Mouse (Mus musculus) skeletal muscle tissue, postnatal 0 days (tissue): Measurements from ENCODE around the gene Gpam. TPM values are rescaled to one million over a fixed set of nuclear protein-coding genes. Genes with fewer than 3 reads are reported as not detected.

Source experiments
- polyA plus RNA-seq: library from polyadenylated mRNA; unstranded; fragments of >200 nt; fragmentation: Nextera tagmentation; extraction: Ambion mirVana; gene quantifications from 2 replicates; pipeline ENCODE4 v1.2.1, GENCODE M21; 2015

Gene Gpam
- polyA plus RNA-seq, result 19.1 and 22.5 TPM in 2 replicates

DNA sequence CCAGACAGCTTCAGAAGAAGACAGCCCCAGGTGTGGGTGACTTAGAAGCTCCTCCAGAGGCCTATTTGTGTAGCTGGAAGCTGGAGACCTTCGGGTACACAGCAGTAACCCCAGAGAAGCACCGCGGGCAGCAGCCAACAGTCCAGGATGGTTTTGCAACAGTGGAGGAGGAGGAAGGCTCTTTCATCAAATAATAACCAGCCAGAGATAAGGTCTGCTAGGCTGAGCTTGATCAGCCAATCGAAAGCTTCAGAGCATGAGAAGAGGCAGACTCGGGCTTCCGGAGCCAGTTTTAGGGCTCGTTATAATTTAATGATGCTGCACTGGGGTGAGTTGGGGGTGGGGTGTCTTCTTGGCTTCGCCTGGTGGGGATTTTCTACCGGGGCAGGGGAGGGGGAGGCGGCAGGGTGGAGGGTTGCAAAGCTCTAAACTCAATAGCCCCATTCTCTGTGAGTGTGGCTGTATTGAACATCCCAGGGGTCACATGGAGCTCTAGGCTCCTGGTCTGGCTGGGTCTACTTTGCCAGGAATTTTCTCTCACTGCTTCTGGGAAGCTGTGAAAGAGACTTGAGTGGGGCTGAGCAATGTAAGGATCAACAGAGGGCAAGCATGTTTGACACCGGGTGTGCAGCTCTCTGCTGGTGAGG, at the start of gene Gpam:
TSS of gene Gpam (minus strand) at position 167 of the 647 bp plus-strand sequence.

Other genes starting within 250 kb of the Gpam start
- gene Tectb, start 53.5 kb upstream of the Gpam start, polyA plus RNA-seq, result not detected in 2 replicates
- 0.04 and 0.05 TPM in 2 replicates for gene Gucy2g, start 114.0 kb upstream of the Gpam start, polyA plus RNA-seq
- 6.9 and 13.8 TPM in 2 replicates for gene Acsl5, start 124.7 kb upstream of the Gpam start, polyA plus RNA-seq
- 39.8 and 43.8 TPM in 2 replicates for gene Zdhhc6, start 188.8 kb upstream of the Gpam start, polyA plus RNA-seq
- 9.6 and 11.5 TPM in 2 replicates for gene Vti1a, start 189.1 kb upstream of the Gpam start, polyA plus RNA-seq